Mouse (Mus musculus): Measurements from ENCODE around the gene Srr.

Srr gene

GRCm38 (mm10) chr11:74907850-74908249 is 17.9 kb downstream of the Srr start:
- DNase-seq (ENCODE audit: extremely low spot score): no peak

DNA sequence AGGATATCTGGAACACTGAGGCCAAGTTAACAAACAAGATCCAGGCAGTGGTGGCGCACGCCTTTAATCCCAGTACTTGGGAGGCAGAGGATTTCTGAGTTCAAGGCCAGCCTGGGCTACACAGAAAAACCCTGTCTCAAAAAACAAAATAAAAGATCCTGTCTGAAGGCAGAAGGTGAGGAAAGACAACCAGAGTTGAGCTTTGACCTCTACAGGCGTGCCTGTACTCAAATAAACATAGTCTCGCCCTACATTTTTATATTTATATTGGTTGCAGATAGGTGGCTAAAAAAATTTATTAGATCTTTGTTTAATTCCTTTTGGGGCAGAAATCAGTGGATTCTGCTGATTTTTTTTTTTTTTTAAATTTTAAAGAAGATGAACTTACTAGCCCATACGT is 23.3 kb downstream of the Srr start:
- no peak for DNase-seq (ENCODE audit: extremely low spot score)

DNA sequence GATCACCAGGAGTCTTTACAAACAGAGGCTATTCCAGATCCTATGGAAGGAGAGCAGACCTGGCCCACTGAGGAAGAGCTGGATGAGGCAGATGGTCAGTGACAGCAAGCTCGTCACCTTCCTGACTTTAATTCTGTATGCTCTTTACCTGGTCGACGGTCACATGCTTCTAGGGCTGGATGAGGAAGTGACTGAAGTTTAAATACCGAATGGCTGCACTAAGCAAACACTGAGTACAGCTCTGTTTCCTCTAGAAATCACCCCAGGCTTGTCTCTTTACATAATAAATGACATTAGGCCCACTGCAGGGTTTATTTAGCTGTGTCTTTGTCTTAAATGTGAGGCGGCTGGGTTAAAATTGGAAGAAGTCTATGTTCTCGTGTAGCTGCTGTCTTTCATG is 24.2 kb downstream of the Srr start:
- DNase-seq (ENCODE audit: extremely low spot score): no peak

DNA sequence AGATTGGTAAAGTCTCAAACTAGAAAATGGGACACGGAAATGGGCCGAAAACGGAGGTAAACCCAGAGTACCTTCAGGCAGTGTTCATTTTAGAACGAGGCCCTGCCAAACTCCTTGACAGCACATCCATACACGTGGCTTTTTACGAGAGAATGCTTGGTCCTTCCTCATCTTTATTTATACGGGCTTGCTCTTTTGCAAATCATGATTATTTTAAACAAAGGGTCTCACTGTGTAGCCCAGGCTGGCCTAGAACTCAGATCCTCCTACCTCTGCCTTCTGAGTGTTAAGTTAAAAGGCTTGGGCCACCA is 27.3 kb downstream of the Srr start:
- no peak for DNase-seq (ENCODE audit: extremely low spot score)

DNA sequence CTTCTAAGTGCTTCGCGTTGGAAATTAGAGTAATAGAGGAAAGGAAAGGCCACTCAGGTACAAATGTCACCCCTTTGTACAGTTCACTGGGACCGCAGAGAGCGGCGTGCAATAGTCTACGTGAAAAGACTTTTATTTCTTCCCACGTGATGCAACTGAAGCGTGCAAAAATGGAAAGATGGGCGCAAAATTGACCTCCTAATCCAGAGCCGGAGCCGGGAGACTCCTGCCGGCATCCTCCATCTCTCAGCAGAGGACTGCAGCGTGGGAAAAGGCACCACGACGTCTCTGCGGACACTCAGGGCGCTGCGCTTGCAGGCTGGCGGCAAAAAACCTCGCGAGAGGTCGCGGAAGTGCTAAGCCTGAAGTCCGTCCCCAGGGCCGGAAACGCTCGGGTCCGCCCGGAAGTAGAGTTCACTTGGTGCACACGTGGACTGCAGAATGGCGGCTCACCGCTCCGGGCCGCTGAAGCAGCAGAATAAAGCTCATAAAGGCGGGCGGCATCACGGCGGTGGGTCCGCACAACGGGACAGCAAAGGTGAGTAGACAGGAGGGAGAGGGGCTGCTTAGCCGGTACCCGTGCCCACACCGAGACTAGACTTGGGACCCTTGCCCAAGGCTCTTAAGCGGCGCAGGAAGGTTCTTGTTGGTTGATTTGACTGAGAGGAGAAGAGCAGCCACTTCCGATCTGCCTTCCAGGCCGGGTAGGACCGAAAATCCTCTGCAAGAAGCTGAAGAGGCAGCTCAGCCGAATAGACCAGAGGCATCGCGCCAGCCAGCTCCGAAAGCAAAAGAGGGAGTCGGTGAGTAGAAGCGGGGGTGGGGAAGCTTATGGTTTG is 27.9 kb downstream of the Srr start, which contains the start of gene Tsr1:
Gene Tsr1 (plus strand): TSS at position 394 of the 839 bp plus-strand sequence.
- peak; percentile 88 for DNase-seq (ENCODE audit: extremely low spot score)

GRCm38 (mm10) chr11:74896901-74897677 is 28.7 kb downstream of the Srr start, which contains the start of gene Sgsm2:
Gene Sgsm2, minus strand, starts transcription at chr11:74897060.
- peak; percentile 85 for DNase-seq (ENCODE audit: extremely low spot score)

GRCm38 (mm10) chr11:74895980-74896900 is 29.5 kb downstream of the Srr start:
- peak; percentile 71 for DNase-seq (ENCODE audit: extremely low spot score)

DNA sequence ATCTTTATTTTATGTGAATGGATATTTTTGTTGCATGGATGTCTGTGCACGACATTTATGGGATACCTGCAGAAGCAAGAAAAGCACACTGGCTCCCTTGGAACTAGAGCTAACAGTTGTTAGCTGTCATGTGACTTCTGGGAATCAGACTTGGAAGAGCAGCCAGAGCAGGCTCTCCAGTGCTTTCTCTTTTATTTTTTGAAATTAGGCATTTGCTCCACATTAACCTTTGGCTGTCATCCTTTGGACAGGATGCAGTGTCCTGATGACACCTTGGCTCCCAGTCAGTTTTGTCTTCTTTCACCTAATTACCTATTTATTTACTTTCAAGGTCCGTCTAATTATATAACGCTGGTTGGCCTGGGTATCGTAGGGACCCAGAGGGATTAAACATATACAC is 31.1 kb downstream of the Srr start:
- no peak for DNase-seq (ENCODE audit: extremely low spot score)

DNA sequence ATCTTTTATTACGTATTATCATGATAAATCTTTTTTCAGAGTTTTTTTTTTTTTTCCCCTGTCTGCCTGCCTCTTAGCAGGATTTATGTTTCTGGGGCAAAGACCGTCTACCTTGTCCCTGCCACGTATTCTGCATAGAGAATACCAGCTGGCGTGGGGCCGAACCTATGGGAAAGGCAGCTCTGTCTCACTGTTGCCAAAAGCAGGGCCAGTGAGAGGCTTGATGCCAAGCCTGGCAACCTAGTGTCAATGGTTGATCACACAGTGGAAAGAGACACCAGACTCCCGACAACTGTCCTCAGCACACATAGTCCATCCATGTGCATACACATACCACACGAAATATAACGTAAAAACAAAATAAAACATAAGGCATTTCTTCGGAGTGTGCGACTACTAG is 42.6 kb downstream of the Srr start:
- no peak for DNase-seq (ENCODE audit: extremely low spot score)

- no peak for DNase-seq (ENCODE audit: extremely low spot score)
Measured at GRCm38 (mm10) chr11:74881979-74882378, 43.8 kb downstream of the Srr start.

DNA sequence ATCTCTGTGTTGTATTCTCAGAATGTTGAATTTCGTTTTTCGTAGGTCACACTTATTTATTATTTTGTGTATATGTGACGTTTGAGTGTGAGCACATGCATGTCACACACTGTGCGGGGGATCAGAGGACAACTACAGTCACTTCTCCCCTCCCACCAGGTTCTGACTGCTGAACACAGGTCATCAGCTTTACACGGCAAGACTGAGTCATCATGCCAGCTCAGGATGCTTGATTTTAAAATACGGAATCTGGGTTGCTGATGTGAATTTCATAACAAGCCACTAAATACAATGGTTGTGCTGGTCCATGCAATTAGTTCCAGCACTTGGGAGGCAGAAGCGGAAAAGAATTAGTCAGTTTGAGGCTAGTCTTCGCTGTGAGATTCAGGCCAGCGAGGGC is 44.7 kb downstream of the Srr start:
- no peak for DNase-seq (ENCODE audit: extremely low spot score)

DNA sequence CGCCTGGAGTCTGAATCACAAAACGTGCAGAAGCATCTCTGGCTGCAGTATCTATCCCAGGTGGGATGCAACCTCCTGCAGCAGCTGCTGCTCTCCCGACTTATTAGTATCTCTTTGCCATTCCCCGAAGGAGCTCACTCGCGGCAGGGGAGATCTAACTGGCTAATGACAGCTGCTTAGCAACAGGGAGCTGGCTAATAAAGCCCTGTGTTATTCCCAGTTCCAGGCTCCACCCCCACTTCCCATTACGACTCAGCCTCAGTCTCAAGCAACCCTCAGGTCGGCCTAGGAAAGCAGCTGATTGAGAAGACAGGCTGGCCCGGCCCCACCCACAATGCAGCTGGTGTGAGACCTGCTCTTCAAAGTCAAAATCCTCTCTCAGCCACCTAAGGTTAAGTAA is 48.9 kb downstream of the Srr start:
- DNase-seq (ENCODE audit: extremely low spot score): peak; percentile 57

GRCm38 (mm10) chr11:74874630-74875029 is 51.1 kb downstream of the Srr start:
- no peak for DNase-seq (ENCODE audit: extremely low spot score)

- DNase-seq (ENCODE audit: extremely low spot score): no peak
Measured at GRCm38 (mm10) chr11:74870991-74871622, 54.6 kb downstream of the Srr start.

- no peak for DNase-seq (ENCODE audit: extremely low spot score)
Measured at GRCm38 (mm10) chr11:74870544-74870943, 55.2 kb downstream of the Srr start.

- DNase-seq (ENCODE audit: extremely low spot score): no peak
Measured at GRCm38 (mm10) chr11:74869603-74870002, 56.1 kb downstream of the Srr start.

DNA sequence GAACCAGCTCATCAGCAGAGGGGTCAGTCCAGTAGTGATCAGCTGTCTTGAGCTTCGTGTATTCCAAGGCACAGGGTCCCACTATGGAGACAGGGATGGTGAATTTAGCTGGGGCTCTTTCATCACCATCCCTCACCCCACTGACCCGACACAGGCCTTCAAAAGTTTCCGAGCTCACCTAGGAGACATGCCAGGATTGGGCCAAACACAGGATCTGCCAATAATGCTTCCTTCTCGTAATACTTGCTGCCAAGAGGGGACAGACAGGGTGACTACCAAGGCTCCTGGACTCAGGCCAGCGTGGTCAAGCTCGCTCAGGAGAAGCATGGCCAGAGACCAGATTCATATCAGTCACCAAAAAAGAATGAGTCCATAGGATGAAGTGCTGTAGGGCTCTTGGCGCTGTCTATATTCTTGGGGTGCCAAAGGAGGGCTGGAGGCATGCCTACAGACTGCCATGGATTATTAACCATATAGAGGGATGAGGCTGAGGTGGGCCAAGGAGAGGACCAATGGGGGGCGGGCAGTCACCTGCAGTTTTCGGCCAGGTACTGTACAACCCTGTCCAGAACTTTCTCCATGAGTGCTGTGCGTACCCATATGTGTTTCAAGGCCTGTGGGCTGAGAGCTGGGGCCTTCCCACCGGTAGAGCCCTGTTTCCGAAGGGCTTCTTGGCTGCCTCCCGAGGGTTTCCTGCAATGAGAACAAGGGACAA is 57.5 kb downstream of the Srr start:
- no peak for DNase-seq (ENCODE audit: extremely low spot score)

DNA sequence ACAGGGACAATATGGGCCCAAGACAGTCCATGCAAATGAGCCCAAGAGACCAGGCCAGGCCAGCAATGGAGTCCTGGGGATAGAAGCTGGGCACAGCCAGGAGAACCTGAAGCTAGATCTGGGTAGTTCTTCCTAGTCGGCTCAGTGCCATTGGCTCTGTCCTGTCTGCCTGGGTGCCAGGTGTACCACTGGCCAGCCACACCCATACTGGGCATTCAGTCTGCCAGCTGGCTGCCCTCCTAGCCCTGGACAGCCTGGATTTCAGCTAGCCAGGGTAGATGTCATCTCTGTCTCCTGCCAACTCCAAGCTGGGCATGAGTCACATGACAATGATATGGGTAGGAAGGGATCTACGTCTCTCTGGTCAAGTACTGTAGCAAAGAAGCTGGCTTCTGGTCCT is 58.6 kb downstream of the Srr start:
- no peak for DNase-seq (ENCODE audit: extremely low spot score)

- DNase-seq (ENCODE audit: extremely low spot score): no peak
Measured at GRCm38 (mm10) chr11:74866640-74867039, 59.1 kb downstream of the Srr start.

DNA sequence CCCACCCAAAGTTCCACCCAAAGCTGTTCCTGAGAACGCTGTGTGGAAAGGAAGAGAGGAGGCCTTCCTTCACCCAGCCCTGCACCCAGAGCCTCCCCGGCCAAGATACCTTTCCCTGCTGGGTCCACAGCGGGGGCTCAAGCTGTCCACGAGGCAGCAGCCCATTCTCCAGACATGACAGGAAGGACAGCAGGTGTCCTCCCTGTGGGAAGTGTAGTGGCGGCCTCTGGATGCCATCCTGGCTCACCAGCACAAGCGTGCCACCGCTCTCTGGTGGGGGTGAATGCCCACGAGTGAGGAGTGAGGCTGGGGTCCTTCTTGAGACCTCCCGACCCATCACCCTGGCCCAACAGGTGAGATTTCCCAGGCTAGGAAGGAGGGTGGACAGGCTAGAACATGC is 60.5 kb downstream of the Srr start:
- no peak for DNase-seq (ENCODE audit: extremely low spot score)

- no peak for DNase-seq (ENCODE audit: extremely low spot score)
Measured at GRCm38 (mm10) chr11:74864421-74864820, 61.3 kb downstream of the Srr start.
